Mouse (Mus musculus) G1E (cell line): ENCODE measurements around the gene Ankfn1. TPM values are rescaled to one million over a fixed set of nuclear protein-coding genes. Genes with fewer than 3 reads are reported as not detected.

Source experiments
- ATAC-seq: 2 replicates; pipeline ENCODE4 v1.8.0; 2016; ENCODE audit warnings: mild to moderate bottlenecking; ENCODE audit not compliant: insufficient number of reproducible peaks, poor library complexity, low FRiP score, severe bottlenecking; ENCODE audit errors: extremely low read depth
- DNase-seq: peaks from one replicate; pipeline ENCODE4 v3.0.0; 2012; ENCODE audit warnings: low spot score
- H3K27me3 ChIP-seq: 2 replicates; pipeline ENCODE4 v1.6.1; 2012; ENCODE audit warnings: mild to moderate bottlenecking, low read length, inconsistent platforms; ENCODE audit not compliant: insufficient read depth
- H3K36me3 ChIP-seq: replicated peaks from 2 replicates; pipeline ENCODE3; 2012; ENCODE audit warnings: mild to moderate bottlenecking, inconsistent platforms
- H3K4me1 ChIP-seq: 2 replicates; pipeline ENCODE4 v1.6.1; 2012; ENCODE audit warnings: low read depth, low read length, inconsistent platforms, mixed read lengths; ENCODE audit not compliant: insufficient read depth
- H3K4me3 ChIP-seq: 2 replicates; pipeline ENCODE4 v1.5.1; 2012; ENCODE audit warnings: low read depth, mild to moderate bottlenecking, inconsistent platforms, low read length, moderate library complexity, mixed read lengths
- H3K9me3 ChIP-seq: replicated peaks from 2 replicates; pipeline ENCODE4 v1.6.1; 2012; ENCODE audit warnings: inconsistent platforms
- CTCF ChIP-seq: IDR thresholded peaks from 2 replicates; pipeline ENCODE4 v1.5.1; 2012; ENCODE audit warnings: low read depth, low read length, inconsistent platforms, mixed read lengths
- GATA1 ChIP-seq: IDR thresholded peaks from 2 replicates; pipeline ENCODE4 v1.6.1; 2012; ENCODE audit warnings: borderline replicate concordance, low read length, inconsistent platforms, mixed read lengths
- GATA2 ChIP-seq: IDR thresholded peaks from 2 replicates; pipeline ENCODE4 v1.6.1; 2012; ENCODE audit warnings: low read depth, low read length, inconsistent platforms, borderline replicate concordance
- POLR2AphosphoS5 ChIP-seq: IDR thresholded peaks from 2 replicates; pipeline ENCODE4 v1.6.1; 2012; ENCODE audit warnings: low read depth, low read length, inconsistent platforms; ENCODE audit not compliant: insufficient replicate concordance
- TAL1 ChIP-seq: conservative IDR thresholded peaks from 2 replicates; pipeline ENCODE4 v1.6.1; 2012; ENCODE audit warnings: low read depth, low read length, inconsistent platforms, mixed read lengths
- polyA plus RNA-seq: library from polyadenylated mRNA; stranded (reverse); fragments of >175 nt; gene quantifications from 2 replicates; pipeline ENCODE4 v1.2.3, GENCODE M21; 2012
- total RNA-seq, 2 experiments: library from RNA; stranded (forward) in 1 of 2; stranded (reverse) in 1 of 2; fragments of 200-1000 nt in 1 of 2; fragments of >200 nt in 1 of 2; fragmentation: Nextera tagmentation in 1 of 2; gene quantifications; 2 replicates each; pipeline ENCODE4 v1.2.3; 2014 to 2017

The Ankfn1 gene
- total and polyA plus RNA-seq, 3 experiments: 0.27 TPM; not detected in 2

- peaks cover 45% of the 10 kb centered on the region for H3K9me3 ChIP-seq
- H3K4me3 ChIP-seq: no peak overlapping the region
- no peaks in the 10 kb centered on the region for H3K4me1 ChIP-seq
- H3K27me3 ChIP-seq: no peaks in the 10 kb centered on the region
- H3K36me3 ChIP-seq: no peaks in the 10 kb centered on the region
- TF ChIP-seq POLR2AphosphoS5: no peak
- no peak for TF ChIP-seq GATA2
- TF ChIP-seq TAL1: no peak
- TF ChIP-seq CTCF: no peak
- no peak for TF ChIP-seq GATA1
- ATAC-seq: no peak
- no peak for DNase-seq
Measured at GRCm38 (mm10) chr11:89356018-89356417, 421.4 kb downstream of the Ankfn1 start.

GRCm38 (mm10) chr11:89340238-89340637 lies 437.2 kb downstream of the Ankfn1 start:
- peaks cover 31% of the 10 kb centered on the region for H3K9me3 ChIP-seq
- DNase-seq (no peak), ATAC-seq (no peak)
- H3K4me3 ChIP-seq: no peak overlapping the region
- H3K27me3 ChIP-seq: no peaks in the 10 kb centered on the region
- no peaks in the 10 kb centered on the region for H3K36me3 ChIP-seq
- TF ChIP-seq GATA1: no peak
- TF ChIP-seq GATA2: no peak
- no peak for TF ChIP-seq TAL1
- no peak for TF ChIP-seq POLR2AphosphoS5
- TF ChIP-seq CTCF: no peak
- H3K4me1 ChIP-seq: no peaks in the 10 kb centered on the region

Other genes with a start within 250 kb of the Ankfn1 start
- 6.8 and 8.5 TPM in 2 replicates for gene Pctp, start 225.2 kb upstream of the Ankfn1 start, total RNA-seq (2014; fragmentation: Nextera tagmentation)
- gene Pctp, start 225.2 kb upstream of the Ankfn1 start, total RNA-seq (2017): 25.8 and 26.4 TPM in 2 replicates
- 1.6 and 2.2 TPM in 2 replicates for gene Pctp, start 225.2 kb upstream of the Ankfn1 start, polyA plus RNA-seq